Mouse (Mus musculus): ENCODE results near the gene Gm8947.

The Gm8947 gene

DNA sequence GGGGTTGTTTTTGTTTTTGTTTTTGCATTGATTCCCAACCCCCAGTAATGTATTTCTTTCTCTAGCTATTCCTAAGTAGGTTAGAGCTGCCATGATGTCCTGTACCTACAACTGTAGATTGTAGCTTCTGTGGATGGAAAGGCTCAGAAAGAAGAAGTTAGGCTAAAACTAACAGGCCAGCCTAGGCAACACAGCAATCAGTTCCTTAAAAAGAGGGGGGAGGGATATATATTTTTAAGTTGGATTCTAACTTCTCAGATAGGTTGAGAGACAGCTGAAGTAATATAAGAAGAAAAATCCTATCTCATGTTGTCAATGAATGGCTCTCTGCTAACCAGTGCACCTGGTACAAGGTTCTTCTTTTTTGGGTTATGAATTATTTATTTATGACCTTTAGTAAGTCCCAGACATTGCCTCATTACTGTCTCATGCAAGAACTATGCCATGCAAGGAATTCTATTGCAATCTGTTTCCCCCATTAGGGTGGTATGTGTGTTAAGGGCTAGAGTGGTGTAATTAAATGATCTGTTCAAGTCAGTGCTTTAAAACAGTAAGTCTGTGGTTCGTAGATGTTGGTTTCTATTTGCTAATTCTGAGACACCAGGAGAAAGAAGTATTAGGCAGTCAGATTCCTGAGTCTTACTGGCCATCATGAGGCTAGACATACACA, 36.3 kb downstream of the Gm8947 start:
- DNase-seq, result no peak

GRCm38 (mm10) chr1:151232346-151232745, 40.2 kb downstream of the Gm8947 start:
- DNase-seq, result no peak

DNA sequence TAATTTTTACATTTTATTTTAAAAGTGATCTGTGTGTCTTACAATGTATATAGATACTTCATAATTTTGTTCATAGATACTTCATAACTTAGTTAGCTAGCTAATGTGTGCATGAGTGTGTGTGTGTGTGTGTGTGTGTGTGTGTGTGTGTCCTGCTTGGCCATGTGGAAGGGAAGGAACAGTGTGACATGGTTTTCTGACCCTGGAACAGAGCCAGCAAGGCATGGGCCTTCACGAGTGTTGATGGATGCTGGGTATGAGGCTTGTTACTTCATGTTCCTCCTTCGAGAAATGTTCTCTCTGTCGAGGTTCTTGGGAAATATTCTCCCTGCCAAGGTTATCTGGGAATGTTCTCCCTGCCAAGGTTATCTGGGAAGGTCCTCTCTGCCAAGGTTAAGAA, 41.6 kb downstream of the Gm8947 start:
- no peak for DNase-seq

GRCm38 (mm10) chr1:151235574-151235973, 43.4 kb downstream of the Gm8947 start:
- DNase-seq, result no peak

DNA sequence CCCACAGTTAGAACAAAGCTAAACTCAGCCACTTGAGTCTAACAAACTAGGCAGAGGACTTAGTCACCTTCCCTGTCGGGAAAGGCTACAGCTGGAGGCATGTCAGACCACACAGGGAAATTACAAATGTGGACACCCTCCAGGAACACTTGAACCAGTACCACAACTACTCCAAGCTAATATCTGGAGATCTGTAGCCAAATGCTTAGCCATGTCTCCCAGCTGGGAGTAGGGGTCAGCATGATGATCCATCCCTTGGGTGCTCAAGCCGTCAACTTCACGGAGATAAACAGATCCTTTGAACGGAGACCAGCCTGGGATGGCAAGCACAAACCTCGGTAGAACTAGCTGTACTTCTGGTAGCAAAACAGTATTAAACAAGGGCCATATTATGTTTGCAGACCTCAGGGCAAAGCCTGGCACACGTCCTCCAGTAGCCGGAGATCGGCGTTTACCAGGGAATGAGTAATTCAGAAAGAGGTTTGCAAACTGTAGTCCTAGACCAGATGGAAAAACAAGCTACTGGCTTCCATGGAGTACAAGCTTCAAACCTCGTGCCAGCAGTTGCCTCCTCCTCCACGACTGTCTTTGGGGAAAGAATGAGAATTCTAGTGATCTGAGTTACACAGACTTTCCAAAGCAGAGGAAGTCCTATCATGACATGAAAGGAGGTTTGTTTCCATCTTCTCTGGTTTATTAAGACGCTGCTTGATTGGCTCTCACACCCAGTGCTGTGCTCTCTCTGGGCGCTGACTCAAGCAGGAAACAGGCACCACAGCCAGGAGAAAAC, 44.2 kb downstream of the Gm8947 start:
- DNase-seq, result no peak

- no peak for DNase-seq
Measured at GRCm38 (mm10) chr1:151237780-151238179, 45.6 kb downstream of the Gm8947 start.

GRCm38 (mm10) chr1:151243332-151243731, 51.2 kb downstream of the Gm8947 start:
- no peak for DNase-seq
